Mouse (Mus musculus) CH12.LX (cell line): ENCODE data around the gene Frem2. TPM values are rescaled to one million over a fixed set of nuclear protein-coding genes. Genes with fewer than 3 reads are reported as not detected.

Source experiments
- DNase-seq: peaks from one replicate; pipeline ENCODE4 v3.0.0-alpha.2; 2013; ENCODE audit errors: extremely low read depth
- H3K27ac ChIP-seq: 2 replicates; pipeline ENCODE4 v1.5.1; 2012; ENCODE audit warnings: low read depth, mild to moderate bottlenecking, control low read depth, moderate library complexity; ENCODE audit not compliant: insufficient read depth
- H3K27me3 ChIP-seq: replicated peaks from 2 replicates; pipeline ENCODE3; 2012; ENCODE audit warnings: inconsistent platforms
- H3K36me3 ChIP-seq, 2 experiments: replicated peaks in 1 of 2; 2 replicates each; pipeline versions ENCODE3 to v1.6.1; 2012; ENCODE audit warnings: inconsistent platforms in 1 of 2, low read length in 1 of 2, mild to moderate bottlenecking in 1 of 2, mixed read lengths in 1 of 2, moderate library complexity in 1 of 2; ENCODE audit not compliant: control insufficient read depth in 1 of 2, insufficient read depth in 1 of 2
- H3K4me1 ChIP-seq, 2 experiments: 2 replicates each; pipeline ENCODE4 v1.6.1; 2012; ENCODE audit warnings: inconsistent platforms in 1 of 2, moderate library complexity in 1 of 2; ENCODE audit not compliant: insufficient read depth in 2 of 2, control insufficient read depth in 1 of 2
- H3K4me2 ChIP-seq: 2 replicates; pipeline ENCODE4 v1.6.1; 2012; ENCODE audit warnings: low read depth, mild to moderate bottlenecking, control low read depth; ENCODE audit not compliant: poor library complexity, insufficient read depth, severe bottlenecking
- H3K4me3 ChIP-seq, 3 experiments: fragments of 150-350 bp in 1 of 3; sonication (generic) in 1 of 3; replicated peaks in 1 of 3; 2 replicates each; pipeline versions ENCODE3 to v1.5.1; 2011 to 2012; ENCODE audit warnings: low read depth in 2 of 3, low read length in 2 of 3, mild to moderate bottlenecking in 2 of 3, moderate library complexity in 2 of 3, control low read depth in 1 of 3, improper control_type of control experiment in 1 of 3, inconsistent platforms in 1 of 3, mixed read lengths in 1 of 3; ENCODE audit not compliant: poor library complexity in 1 of 3
- H3K79me2 ChIP-seq: replicated peaks from 2 replicates; pipeline ENCODE4 v1.6.1; 2012; ENCODE audit warnings: mild to moderate bottlenecking, moderate library complexity; ENCODE audit not compliant: control insufficient read depth, poor library complexity, insufficient read depth, severe bottlenecking; ENCODE audit errors: extremely low read depth
- H3K9ac ChIP-seq: 2 replicates; pipeline ENCODE4 v1.6.1; 2012; ENCODE audit warnings: low read depth, mild to moderate bottlenecking, control low read depth, moderate library complexity; ENCODE audit not compliant: insufficient read depth
- H3K9me3 ChIP-seq: replicated peaks from 2 replicates; pipeline ENCODE3; 2012; ENCODE audit warnings: low read length, inconsistent platforms, mixed read lengths
- BHLHE40 ChIP-seq: IDR thresholded peaks from 2 replicates; pipeline ENCODE4 v1.6.1; 2011; ENCODE audit warnings: mild to moderate bottlenecking, low read depth, low read length, improper control_type of control experiment
- CHD2 ChIP-seq: IDR thresholded peaks from 2 replicates; pipeline ENCODE4 v1.6.1; 2011; ENCODE audit warnings: low read length, improper control_type of control experiment
- E2F4 ChIP-seq: IDR thresholded peaks from 2 replicates; pipeline ENCODE4 v1.6.1; 2011; ENCODE audit warnings: low read depth, low read length, improper control_type of control experiment; ENCODE audit not compliant: insufficient replicate concordance
- ELF1 ChIP-seq: IDR thresholded peaks from 2 replicates; pipeline ENCODE4 v1.6.1; 2014; ENCODE audit warnings: low read depth, mild to moderate bottlenecking, inconsistent platforms, low read length, improper control_type of control experiment
- ETS1 ChIP-seq: conservative IDR thresholded peaks from 2 replicates; pipeline ENCODE4 v1.6.1; 2012; ENCODE audit warnings: low read depth, mild to moderate bottlenecking, inconsistent platforms, low read length, improper control_type of control experiment, moderate library complexity
- HCFC1 ChIP-seq: IDR thresholded peaks from 2 replicates; pipeline ENCODE4 v1.6.1; 2012; ENCODE audit warnings: low read depth, mild to moderate bottlenecking, inconsistent platforms, low read length, improper control_type of control experiment
- JUND ChIP-seq: conservative IDR thresholded peaks from 2 replicates; pipeline ENCODE4 v1.6.1; 2011; ENCODE audit warnings: low read depth, low read length, improper control_type of control experiment
- KAT2A ChIP-seq: IDR thresholded peaks from 2 replicates; pipeline ENCODE4 v1.6.1; 2012; ENCODE audit warnings: low read length, improper control_type of control experiment, inconsistent platforms; ENCODE audit not compliant: insufficient replicate concordance
- MAFK ChIP-seq: IDR thresholded peaks from 2 replicates; pipeline ENCODE4 v1.6.1; 2011; ENCODE audit warnings: low read length, improper control_type of control experiment; ENCODE audit not compliant: insufficient replicate concordance
- MAZ ChIP-seq: IDR thresholded peaks from 2 replicates; pipeline ENCODE4 v1.6.1; 2012; ENCODE audit warnings: low read depth, mild to moderate bottlenecking, inconsistent platforms, low read length, improper control_type of control experiment, moderate library complexity
- MYC ChIP-seq: IDR thresholded peaks from 2 replicates; pipeline ENCODE4 v1.6.1; 2011; ENCODE audit warnings: low read depth, mild to moderate bottlenecking, improper control_type of control experiment, low read length
- NELFE ChIP-seq: IDR thresholded peaks from 2 replicates; pipeline ENCODE4 v1.6.1; 2011; ENCODE audit warnings: low read depth, low read length, improper control_type of control experiment
- POLR2A ChIP-seq: IDR thresholded peaks from 2 replicates; pipeline ENCODE4 v1.6.1; 2011; ENCODE audit warnings: low read depth, mild to moderate bottlenecking, improper control_type of control experiment, low read length
- RAD21 ChIP-seq: IDR thresholded peaks from 2 replicates; pipeline ENCODE4 v1.6.1; 2011; ENCODE audit warnings: low read depth, mild to moderate bottlenecking, low read length, improper control_type of control experiment, moderate library complexity
- TBP ChIP-seq: conservative IDR thresholded peaks from 2 replicates; pipeline ENCODE4 v1.6.1; 2011; ENCODE audit warnings: low read depth, low read length, improper control_type of control experiment
- USF1 ChIP-seq: IDR thresholded peaks from 2 replicates; pipeline ENCODE4 v1.6.1; 2014; ENCODE audit warnings: low read depth, mild to moderate bottlenecking, inconsistent platforms, low read length, improper control_type of control experiment
- USF2 ChIP-seq: conservative IDR thresholded peaks from 2 replicates; pipeline ENCODE4 v1.6.1; 2011; ENCODE audit warnings: low read depth, low read length, improper control_type of control experiment
- ZC3H11A ChIP-seq: IDR thresholded peaks from 2 replicates; pipeline ENCODE4 v1.6.1; 2012; ENCODE audit warnings: low read depth, mild to moderate bottlenecking, inconsistent platforms, low read length, improper control_type of control experiment
- dilution Hi-C: fragments of 300-500 bp; cut with MboI; formaldehyde crosslinking; loops from 2 replicates; pipeline ENCODE4 v1.14.3; 2020; ENCODE audit warnings: low sequenced_read_pairs; ENCODE audit not compliant: extremely low pct_unique_long_range_greater_than_20kb, extremely low pct_ligation_motif_present
- in situ Hi-C: fragments of 300-500 bp; cut with MboI; formaldehyde crosslinking; loops from 3 replicates; pipeline ENCODE4 v1.14.3; 2019; ENCODE audit warnings: low sequenced_read_pairs, low pct_ligation_motif_present, low pct_unique_long_range_greater_than_20kb, mixed read lengths
- polyA plus RNA-seq: library from polyadenylated mRNA; unstranded; fragments of >175 nt; gene quantifications from 2 replicates; pipeline ENCODE4 v1.2.1, GENCODE M21; 2012; ENCODE audit warnings: low read depth; ENCODE audit not compliant: insufficient read length
- total RNA-seq, 2 experiments: library from RNA; depleted of rRNA; stranded (reverse); fragments of 300-350 nt in 1 of 2; fragments of >200 nt in 1 of 2; gene quantifications; 2 replicates each; pipeline ENCODE4 v1.2.3; 2012 to 2014

Frem2 gene
- total and polyA plus RNA-seq, 3 experiments: 0.04 to 0.09 (median 0.04) TPM

DNA sequence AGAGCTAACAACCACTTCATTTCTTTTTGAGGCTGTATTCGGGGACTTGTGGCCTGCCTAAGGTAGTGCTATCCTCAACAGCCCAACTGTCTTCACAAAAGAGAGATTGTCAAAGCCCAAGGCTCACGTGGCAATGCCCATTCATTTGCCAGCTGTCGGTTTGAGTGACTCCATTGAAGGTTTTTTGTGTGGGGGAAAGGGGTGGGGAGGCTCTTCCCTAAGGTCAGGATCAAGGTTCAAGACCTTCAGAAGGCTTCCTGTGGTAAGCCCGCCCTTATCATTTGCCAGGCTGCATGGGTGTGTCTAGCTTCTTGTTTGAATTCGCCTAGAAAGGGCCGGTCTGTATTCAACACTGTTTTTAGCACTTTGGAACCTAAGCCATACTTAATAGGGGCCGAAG, 95.3 kb downstream of the Frem2 start:
- dilution Hi-C loops: no loop called here
- in situ Hi-C loops: no loop called here

DNA sequence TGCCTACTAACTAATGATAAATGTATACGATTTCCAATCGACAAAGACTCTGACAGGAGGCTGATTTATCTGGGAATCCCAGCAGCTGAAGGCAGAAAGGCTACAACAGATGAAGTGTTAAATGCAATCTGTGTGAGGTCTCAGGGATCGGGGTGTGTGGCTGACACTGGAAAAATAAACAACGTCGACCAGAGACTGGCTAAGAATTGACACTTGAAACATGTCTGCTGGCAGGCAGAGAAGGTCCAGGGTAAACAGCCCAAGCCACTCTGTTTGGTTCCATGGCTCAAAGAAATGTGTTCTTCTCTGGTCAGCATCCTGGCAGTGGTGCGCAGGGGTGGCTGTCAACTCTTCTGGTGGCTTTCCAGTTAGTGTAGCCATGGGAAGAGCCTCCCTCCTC, 98.1 kb downstream of the Frem2 start:
- Histone ChIP-seq H3K27ac (no peak overlapping the region), H3K9ac (no peak overlapping the region), H3K27me3 (no peaks in the 10 kb centered on the region), H3K36me3 (no peaks in the 10 kb centered on the region), H3K79me2 (no peaks in the 10 kb centered on the region), H3K9me3 (no peaks in the 10 kb centered on the region), H3K4me3 (no peak overlapping the region), H3K4me1 (peaks cover 0 to 19% of the 10 kb centered on the region in 2 experiments; a peak in 2 of 4 replicates), H3K4me2 (no peak overlapping the region)
- DNase-seq: no peak
- in situ Hi-C loops: no loop called here
- no peak for TF ChIP-seq CHD2
- no peak for TF ChIP-seq BHLHE40
- no peak for TF ChIP-seq MYC
- no peak for TF ChIP-seq USF1
- no peak for TF ChIP-seq JUND
- TF ChIP-seq NELFE: no peak
- no peak for TF ChIP-seq HCFC1
- dilution Hi-C loops: no loop called here

More for the DNA sequence above, 95.3 kb downstream of the Frem2 start:
- TF ChIP-seq ELF1 (no peak), CHD2 (no peak), ETS1 (no peak), USF2 (no peak), BHLHE40 (no peak), MAZ (no peak), MAFK (no peak), POLR2A (no peak), TBP (no peak), USF1 (no peak), KAT2A (no peak), HCFC1 (no peak), RAD21 (no peak), NELFE (no peak), JUND (no peak), MYC (no peak), E2F4 (no peak), ZC3H11A (no peak)
- TF ChIP-seq, all 38 proteins: peak for 0
- H3K4me3 ChIP-seq: no peak overlapping the region
- no peaks in the 10 kb centered on the region for H3K9me3 ChIP-seq
- H3K9ac ChIP-seq: no peak overlapping the region
- no peaks in the 10 kb centered on the region for H3K27me3 ChIP-seq
- H3K79me2 ChIP-seq: no peaks in the 10 kb centered on the region
- peaks cover 0 to 19% of the 10 kb centered on the region in 2 experiments; a peak in 2 of 4 replicates for H3K4me1 ChIP-seq
- no peaks in the 10 kb centered on the region for H3K36me3 ChIP-seq
- no peak for DNase-seq
- no peak overlapping the region for H3K27ac ChIP-seq
- no peak overlapping the region for H3K4me2 ChIP-seq
